Mouse (Mus musculus): ENCODE data around the gene Psmb3. TPM values are rescaled to one million over a fixed set of nuclear protein-coding genes. Genes with fewer than 3 reads are reported as not detected.
"Not testable (repeated sequence)": the region's sequence is repeated elsewhere in the genome, so short reads cannot be mapped to it uniquely, and the experiment has no call there.

Gene Psmb3
- polyA plus RNA-seq, 1 experiment from 2014 or later: 374 TPM

GRCm38 (mm10) chr11:97728311-97728710 lies 25.1 kb downstream of the Psmb3 start:
- Histone ChIP-seq H3K9ac (no peak overlapping the region), H3K27me3 (no peaks in the 10 kb centered on the region), H3K4me1 (replicated peaks) (peaks cover 18% of the 10 kb centered on the region; the same call in 1 of the 2 replicates), H3K27ac (no peak overlapping the region), H3K36me3 (peaks cover 79% of the 10 kb centered on the region), H3K4me2 (no peak overlapping the region), H3K4me3 (replicated peaks) (no peak overlapping the region), H3K9me3 (replicated peaks) (no peaks in the 10 kb centered on the region)
- DNase-seq (no peak), ATAC-seq (ENCODE audit: low read depth) (no peak)
- WGBS (ENCODE audit: insufficient replicate concordance): 58% methylated on average over 7 of the region's 7 CpGs

GRCm38 (mm10) chr11:97728730-97729129 lies 25.5 kb downstream of the Psmb3 start:
- ATAC-seq (ENCODE audit: low read depth) (no peak), DNase-seq (no peak)
- H3K27ac ChIP-seq: no peak overlapping the region
- H3K4me3 ChIP-seq (replicated peaks): no peak overlapping the region
- no peak overlapping the region for H3K4me2 ChIP-seq
- 56% methylated on average over 7 of the region's 7 CpGs for WGBS (ENCODE audit: insufficient replicate concordance)
- no peaks in the 10 kb centered on the region for H3K27me3 ChIP-seq
- H3K9ac ChIP-seq: no peak overlapping the region
- H3K4me1 ChIP-seq (replicated peaks): peaks cover 15% of the 10 kb centered on the region
- no peaks in the 10 kb centered on the region for H3K9me3 ChIP-seq (replicated peaks)
- peaks cover 75% of the 10 kb centered on the region for H3K36me3 ChIP-seq

- ATAC-seq (ENCODE audit: low read depth): no peak
- Histone ChIP-seq H3K27ac (no peak overlapping the region), H3K4me2 (no peak overlapping the region), H3K27me3 (no peaks in the 10 kb centered on the region), H3K4me3 (replicated peaks) (no peak overlapping the region), H3K36me3 (peaks cover 29% of the 10 kb centered on the region), H3K4me1 (replicated peaks) (peaks cover 6% of the 10 kb centered on the region), H3K9me3 (replicated peaks) (no peaks in the 10 kb centered on the region), H3K9ac (no peak overlapping the region)
- DNase-seq: no peak
- 46% methylated on average over 10 of the region's 10 CpGs for WGBS (ENCODE audit: insufficient replicate concordance)
Measured at GRCm38 (mm10) chr11:97733689-97734088, 30.5 kb downstream of the Psmb3 start.

- not testable (repeated sequence) for ATAC-seq (ENCODE audit: low read depth); H3K4me3 ChIP-seq (replicated peaks); DNase-seq; H3K4me2 ChIP-seq; H3K27me3 ChIP-seq; H3K9me3 ChIP-seq (replicated peaks); H3K27ac ChIP-seq; H3K9ac ChIP-seq
- 51% methylated on average over 5 of the region's 5 CpGs for WGBS (ENCODE audit: insufficient replicate concordance)
- H3K4me1 ChIP-seq (replicated peaks): peaks cover 10% of the 10 kb centered on the region
- H3K36me3 ChIP-seq: peaks cover 25% of the 10 kb centered on the region
Measured at GRCm38 (mm10) chr11:97734810-97735209, 31.6 kb downstream of the Psmb3 start.

- H3K4me2 ChIP-seq: no peak overlapping the region
- DNase-seq: no peak
- ATAC-seq (ENCODE audit: low read depth): no peak
Measured at GRCm38 (mm10) chr11:97736645-97737044, 33.4 kb downstream of the Psmb3 start.

GRCm38 (mm10) chr11:97737600-97737999 lies 34.4 kb downstream of the Psmb3 start:
- H3K4me3 ChIP-seq (replicated peaks): no peak overlapping the region
- 80% methylated on average over 4 of the region's 4 CpGs for WGBS (ENCODE audit: insufficient replicate concordance)
- DNase-seq (no peak), ATAC-seq (ENCODE audit: low read depth) (no peak)
- H3K9me3 ChIP-seq (replicated peaks): no peaks in the 10 kb centered on the region
- no peak overlapping the region for H3K27ac ChIP-seq
- H3K4me2 ChIP-seq: no peak overlapping the region
- H3K9ac ChIP-seq: no peak overlapping the region
- no peaks in the 10 kb centered on the region for H3K27me3 ChIP-seq
- H3K36me3 ChIP-seq: peaks cover 6% of the 10 kb centered on the region; the same call in 1 of the 2 replicates
- peaks cover 28% of the 10 kb centered on the region for H3K4me1 ChIP-seq (replicated peaks)

More at GRCm38 (mm10) chr11:97736645-97737044, 33.4 kb downstream of the Psmb3 start:
- Histone ChIP-seq H3K4me3 (replicated peaks) (no peak overlapping the region), H3K27ac (no peak overlapping the region), H3K9ac (no peak overlapping the region), H3K36me3 (peaks cover 11% of the 10 kb centered on the region), H3K9me3 (replicated peaks) (no peaks in the 10 kb centered on the region), H3K27me3 (no peaks in the 10 kb centered on the region), H3K4me1 (replicated peaks) (peaks cover 19% of the 10 kb centered on the region)
- 75% methylated on average over 5 of the region's 5 CpGs for WGBS (ENCODE audit: insufficient replicate concordance)

- no peaks in the 10 kb centered on the region for H3K9me3 ChIP-seq (replicated peaks)
- peaks cover 39% of the 10 kb centered on the region for H3K4me1 ChIP-seq (replicated peaks)
- no peak overlapping the region for H3K4me3 ChIP-seq (replicated peaks)
- peaks cover 6% of the 10 kb centered on the region; the same call in 1 of the 2 replicates for H3K36me3 ChIP-seq
- H3K4me2 ChIP-seq: no peak overlapping the region
- whole genome bisulfite sequencing (ENCODE audit: insufficient replicate concordance): 49% methylated on average over 6 of the region's 6 CpGs
- no peaks in the 10 kb centered on the region for H3K27me3 ChIP-seq
- no peak for DNase-seq
- no peak for ATAC-seq (ENCODE audit: low read depth)
- H3K27ac ChIP-seq: no peak overlapping the region
- no peak overlapping the region for H3K9ac ChIP-seq
Measured at GRCm38 (mm10) chr11:97738703-97739102, 35.5 kb downstream of the Psmb3 start.

- ATAC-seq (ENCODE audit: low read depth): no peak
- 77% methylated on average over 3 of the region's 3 CpGs for WGBS (ENCODE audit: insufficient replicate concordance)
- no peak overlapping the region for H3K27ac ChIP-seq
- H3K4me3 ChIP-seq (replicated peaks): no peak overlapping the region
- no peak overlapping the region for H3K4me2 ChIP-seq
- DNase-seq: no peak
- no peaks in the 10 kb centered on the region for H3K9me3 ChIP-seq (replicated peaks)
- H3K9ac ChIP-seq: no peak overlapping the region
- H3K36me3 ChIP-seq: peaks cover 6% of the 10 kb centered on the region; the same call in 1 of the 2 replicates
- peaks cover 38% of the 10 kb centered on the region for H3K4me1 ChIP-seq (replicated peaks)
- no peaks in the 10 kb centered on the region for H3K27me3 ChIP-seq
Measured at GRCm38 (mm10) chr11:97739155-97739554, 36.0 kb downstream of the Psmb3 start.

- no peak overlapping the region for H3K9ac ChIP-seq
- no peak overlapping the region for H3K4me2 ChIP-seq
- no peaks in the 10 kb centered on the region for H3K27me3 ChIP-seq
- peaks cover 6% of the 10 kb centered on the region; the same call in 1 of the 2 replicates for H3K36me3 ChIP-seq
- H3K9me3 ChIP-seq (replicated peaks): no peaks in the 10 kb centered on the region
- H3K4me1 ChIP-seq (replicated peaks): peaks cover 38% of the 10 kb centered on the region
- ATAC-seq (ENCODE audit: low read depth) (no peak), DNase-seq (no peak)
- H3K27ac ChIP-seq: peak overlapping the region; percentile 34
- H3K4me3 ChIP-seq (replicated peaks): no peak overlapping the region
- WGBS (ENCODE audit: insufficient replicate concordance): 52% methylated on average over 7 of the region's 7 CpGs
Measured at GRCm38 (mm10) chr11:97740190-97740589, 37.0 kb downstream of the Psmb3 start.

- DNase-seq (no peak), ATAC-seq (ENCODE audit: low read depth) (no peak)
- no peaks in the 10 kb centered on the region for H3K27me3 ChIP-seq
- H3K4me3 ChIP-seq (replicated peaks): no peak overlapping the region
- no peaks in the 10 kb centered on the region for H3K9me3 ChIP-seq (replicated peaks)
- no peak overlapping the region for H3K27ac ChIP-seq
- peak overlapping the region; percentile 92 for H3K4me2 ChIP-seq
- H3K36me3 ChIP-seq: peaks cover 17% of the 10 kb centered on the region
- no peak overlapping the region for H3K9ac ChIP-seq
- WGBS (ENCODE audit: insufficient replicate concordance): 73% methylated on average over 5 of the region's 5 CpGs
- H3K4me1 ChIP-seq (replicated peaks): peaks cover 48% of the 10 kb centered on the region
Measured at GRCm38 (mm10) chr11:97742157-97742556, 39.0 kb downstream of the Psmb3 start.

- WGBS (ENCODE audit: insufficient replicate concordance): 70% methylated on average over 9 of the region's 9 CpGs
- Histone ChIP-seq H3K9me3 (replicated peaks) (no peaks in the 10 kb centered on the region), H3K4me2 (peak overlapping the region; percentile 92), H3K4me3 (replicated peaks) (peak overlapping the region; percentile 90; the same call in 1 of the 2 replicates), H3K4me1 (replicated peaks) (peaks cover 48% of the 10 kb centered on the region), H3K27ac (no peak overlapping the region), H3K36me3 (peaks cover 22% of the 10 kb centered on the region), H3K27me3 (no peaks in the 10 kb centered on the region), H3K9ac (peak overlapping the region; percentile 94)
- DNase-seq (no peak), ATAC-seq (ENCODE audit: low read depth) (no peak)
Measured at GRCm38 (mm10) chr11:97742591-97742990, 39.4 kb downstream of the Psmb3 start.

GRCm38 (mm10) chr11:97743423-97743822 lies 40.2 kb downstream of the Psmb3 start:
- peak overlapping the region; percentile 92 for H3K4me2 ChIP-seq
- H3K27ac ChIP-seq: peak overlapping the region; percentile 78
- ATAC-seq (ENCODE audit: low read depth) (no peak), DNase-seq (no peak)
- H3K36me3 ChIP-seq: peaks cover 30% of the 10 kb centered on the region
- no peaks in the 10 kb centered on the region for H3K9me3 ChIP-seq (replicated peaks)
- no peaks in the 10 kb centered on the region for H3K27me3 ChIP-seq
- H3K4me1 ChIP-seq (replicated peaks): peaks cover 48% of the 10 kb centered on the region
- 8% methylated on average over 9 of the region's 9 CpGs for WGBS (ENCODE audit: insufficient replicate concordance)
- H3K4me3 ChIP-seq (replicated peaks): peak overlapping the region; percentile 90
- H3K9ac ChIP-seq: peak overlapping the region; percentile 94
